ENCODE assay signal across 16 mouse cellular contexts in genomic region chr16:91367066-91367465, GRCm38 (mm10). TPM values are rescaled to one million over a fixed set of nuclear protein-coding genes. Genes with fewer than 3 reads are reported as not detected.
DNase-seq lines count a peak whose midpoint lies in the region; ATAC-seq and TF ChIP-seq lines count a peak whose summit lies in the region.
"Had no signal": no experiment of that assay in that cellular context is flagged by ENCODE, and none has a peak within 500 bp of the region (broad histone marks: within the 10 kb centered on the region; RNA-seq: fewer than 3 reads in every experiment).

No protein-coding gene starts in this region.

- DNase-seq in lung, postnatal 0 days (ENCODE audit: low spot score) = peak; percentile 46
- no peak for DNase-seq in lung, postnatal 25 days (ENCODE audit: low spot score)
- peak; percentile 72 for DNase-seq in MEL (ENCODE audit: low read depth, low spot score)
- DNase-seq in liver, embryonic 13.5 days = no peak
- peak; percentile 59 for DNase-seq in splenic B cell, adult 2 months (ENCODE audit: low read depth, low spot score)
- no peak for DNase-seq in right cerebral cortex, postnatal 10 days (ENCODE audit: low spot score in 2 of 2)
- DNase-seq in left cerebral cortex, postnatal 14 days (ENCODE audit: low spot score in 2 of 2) = no peak
- DNase-seq: cerebellum, postnatal 36 days; forebrain, postnatal 0 days had no signal

- H3K4me2 ChIP-seq in lung, postnatal 0 days (replicated peaks; ENCODE audit: low read depth, low read length) = no peak overlapping the region
- H3K4me2 ChIP-seq in liver, embryonic 13.5 days = no peak overlapping the region
- H3K4me2 ChIP-seq: hindbrain, embryonic 15.5 days; midbrain, embryonic 13.5 days; neural tube, embryonic 13.5 days had no signal

- TF ChIP-seq RAD21 in MEL (IDR thresholded peaks at IDR 0.05; ENCODE audit: low read depth, low read length) = no peak

- intact Hi-C loops in left cerebral cortex, postnatal 14 days (cut with DNase I) = no loop called here

- ATAC-seq in lung, postnatal 0 days = no peak
- ATAC-seq in liver, embryonic 13.5 days (ENCODE audit: low read depth) = peak; percentile 12; the same call in 1 of the 2 replicates
- ATAC-seq in frontal cortex, adult (ENCODE audit: low TSS enrichment) = no peak
- ATAC-seq: forebrain, postnatal 0 days; midbrain, embryonic 13.5 days had no signal

- peaks cover 13% of the 10 kb centered on the region; the same call in 1 of the 2 replicates for H3K4me1 ChIP-seq in lung, postnatal 0 days (ENCODE audit: insufficient read depth, low read depth, low read length)
- peaks cover 6 to 24% of the 10 kb centered on the region in 2 experiments; a peak in 3 of 4 replicates for H3K4me1 ChIP-seq in MEL (ENCODE audit: control insufficient read depth in 1 of 2, insufficient read depth in 2 of 2, low read length in 2 of 2)
- peaks cover 74% of the 10 kb centered on the region for H3K4me1 ChIP-seq in liver, embryonic 13.5 days (replicated peaks)

- no peaks in the 10 kb centered on the region for H3K9me3 ChIP-seq in lung, postnatal 0 days (ENCODE audit: low read length)
- no peaks in the 10 kb centered on the region for H3K9me3 ChIP-seq in MEL (replicated peaks; ENCODE audit: insufficient read depth, low read length)
- H3K9me3 ChIP-seq in liver, embryonic 13.5 days (replicated peaks) = no peaks in the 10 kb centered on the region; the same call in 1 of the 2 replicates
- H3K9me3 ChIP-seq: hindbrain, embryonic 15.5 days; midbrain, embryonic 13.5 days; neural tube, embryonic 13.5 days had no signal

- no peaks in the 10 kb centered on the region for H3K79me2 ChIP-seq in MEL (ENCODE audit: control insufficient read depth, insufficient read depth, low read length, poor library complexity)

- H3K27ac ChIP-seq in lung, postnatal 0 days (ENCODE audit: low read length) = no peak overlapping the region
- H3K27ac ChIP-seq in MEL (ENCODE audit: control insufficient read depth, low read depth, low read length) = peak overlapping the region; percentile 44
- H3K27ac ChIP-seq in liver, embryonic 13.5 days = peak overlapping the region; percentile 75
- H3K27ac ChIP-seq: hindbrain, embryonic 15.5 days; kidney, postnatal 0 days; midbrain, embryonic 13.5 days; neural tube, embryonic 13.5 days had no signal

- TF ChIP-seq POLR2A in MEL (IDR thresholded peaks at IDR 0.05; ENCODE audit: control insufficient read depth in 1 of 2, insufficient read depth in 1 of 2, low read depth in 1 of 2, low read length in 2 of 2, poor library complexity in 1 of 2) = no peak

- H3K9ac ChIP-seq in lung, postnatal 0 days (replicated peaks; ENCODE audit: low read depth) = no peak overlapping the region
- H3K9ac ChIP-seq in MEL (ENCODE audit: control insufficient read depth, low read depth, low read length, poor library complexity, severe bottlenecking) = peak overlapping the region; percentile 4; the same call in 1 of the 2 replicates
- no peak overlapping the region for H3K9ac ChIP-seq in liver, embryonic 13.5 days
- H3K9ac ChIP-seq: forebrain, postnatal 0 days; hindbrain, embryonic 15.5 days; midbrain, embryonic 13.5 days; neural tube, embryonic 13.5 days had no signal

- WGBS in lung, postnatal 0 days = 84% methylated on average over 2 of the region's 2 CpGs
- 31% methylated on average over 2 of the region's 2 CpGs for WGBS in liver, embryonic 13.5 days (ENCODE audit: insufficient replicate concordance)

- H3K36me3 ChIP-seq in lung, postnatal 0 days (ENCODE audit: insufficient read depth, low read length) = no peaks in the 10 kb centered on the region
- H3K36me3 ChIP-seq in MEL (ENCODE audit: control insufficient read depth in 1 of 2, insufficient read depth in 2 of 2, low read length in 2 of 2) = peaks cover 0 to 15% of the 10 kb centered on the region in 2 experiments; a peak in 2 of 4 replicates
- H3K36me3 ChIP-seq in liver, embryonic 13.5 days = no peaks in the 10 kb centered on the region
- H3K36me3 ChIP-seq in splenic B cell, adult 2 months (ENCODE audit: control insufficient read depth, insufficient read depth, low read length, poor library complexity, severe bottlenecking) = no peaks in the 10 kb centered on the region
- H3K36me3 ChIP-seq: hindbrain, embryonic 15.5 days; midbrain, embryonic 13.5 days; neural tube, embryonic 13.5 days had no signal

- no peaks in the 10 kb centered on the region for H3K27me3 ChIP-seq in lung, postnatal 0 days (replicated peaks; ENCODE audit: insufficient read depth, low read length)
- H3K27me3 ChIP-seq in MEL (ENCODE audit: control insufficient read depth in 1 of 2, insufficient read depth in 2 of 2, low read length in 2 of 2) = no peaks in the 10 kb centered on the region
- no peaks in the 10 kb centered on the region for H3K27me3 ChIP-seq in liver, embryonic 13.5 days
- H3K27me3 ChIP-seq in splenic B cell, adult 2 months (ENCODE audit: control insufficient read depth, insufficient read depth, low read length, poor library complexity, severe bottlenecking) = no peaks in the 10 kb centered on the region
- H3K27me3 ChIP-seq: hindbrain, embryonic 15.5 days; midbrain, embryonic 13.5 days; neural tube, embryonic 13.5 days had no signal

- no peak for TF ChIP-seq EP300 in lung, postnatal 0 days (IDR thresholded peaks at IDR 0.05)
- TF ChIP-seq EP300 in MEL (IDR thresholded peaks at IDR 0.05; ENCODE audit: low read depth in 1 of 2, low read length in 2 of 2) = peak in 1 of 2 experiments; percentile 43; a peak in 3 of 4 replicates

- TF ChIP-seq CTCF in lung, postnatal 0 days (IDR thresholded peaks at IDR 0.05) = no peak
- no peak for TF ChIP-seq CTCF in MEL (IDR thresholded peaks at IDR 0.05 in 2 of 3, conservative IDR thresholded peaks at IDR 0.05 in 1 of 3; ENCODE audit: control insufficient read depth in 1 of 3, insufficient read depth in 1 of 3, low read depth in 2 of 3, low read length in 3 of 3, poor library complexity in 1 of 3, severe bottlenecking in 1 of 3)

- H3K4me3 ChIP-seq in lung, postnatal 0 days (ENCODE audit: low read depth, low read length) = no peak overlapping the region
- no peak overlapping the region for H3K4me3 ChIP-seq in MEL (ENCODE audit: control insufficient read depth in 1 of 2, insufficient read depth in 1 of 2, low read depth in 2 of 2, low read length in 2 of 2)
- no peak overlapping the region for H3K4me3 ChIP-seq in liver, embryonic 13.5 days (replicated peaks)
- H3K4me3 ChIP-seq: hindbrain, embryonic 15.5 days; midbrain, embryonic 13.5 days; neural tube, embryonic 13.5 days had no signal

TF ChIP-seq in MEL, 35 proteins besides CTCF, POLR2A, EP300 and RAD21 (continues in another document):
- TF ChIP-seq GATA1 (IDR thresholded peaks at IDR 0.05; ENCODE audit: low read depth, low read length) = no peak
- no peak for TF ChIP-seq MYC (IDR thresholded peaks at IDR 0.05; ENCODE audit: low read depth, low read length)
- peak; percentile 34; the same call in 1 of the 2 replicates for TF ChIP-seq TCF12 (IDR thresholded peaks at IDR 0.05; ENCODE audit: low read depth, low read length)
- TF ChIP-seq TBP (IDR thresholded peaks at IDR 0.05; ENCODE audit: low read depth, low read length) = 0 out of 2 replicates have a peak, but pooled peaks have one; percentile 41
- TF ChIP-seq USF2 (IDR thresholded peaks at IDR 0.05; ENCODE audit: borderline replicate concordance in 1 of 2, insufficient read depth in 1 of 2, low read depth in 1 of 2, low read length in 2 of 2) = no peak
- no peak for TF ChIP-seq SMC3 (IDR thresholded peaks at IDR 0.05; ENCODE audit: low read depth, low read length)
- no peak for TF ChIP-seq JUND (IDR thresholded peaks at IDR 0.05; ENCODE audit: low read depth, low read length)
- no peak for TF ChIP-seq NRF1 (IDR thresholded peaks at IDR 0.05; ENCODE audit: insufficient read depth, low read depth, low read length, poor library complexity, severe bottlenecking)
- TF ChIP-seq KAT2A (conservative IDR thresholded peaks at IDR 0.05; ENCODE audit: low read depth, low read length) = no peak
- no peak for TF ChIP-seq UBTF (IDR thresholded peaks at IDR 0.05; ENCODE audit: borderline replicate concordance, insufficient read depth, low read depth, low read length)
- TF ChIP-seq GABPA (IDR thresholded peaks at IDR 0.05; ENCODE audit: low read depth, low read length) = no peak
- TF ChIP-seq BHLHE40 (IDR thresholded peaks at IDR 0.05; ENCODE audit: borderline replicate concordance, low read depth, low read length) = no peak
- peak; percentile 22; the same call in 1 of the 2 replicates for TF ChIP-seq RCOR1 (IDR thresholded peaks at IDR 0.05; ENCODE audit: low read depth, low read length)
- TF ChIP-seq ZNF384 (IDR thresholded peaks at IDR 0.05; ENCODE audit: low read depth, low read length) = no peak
- TF ChIP-seq NELFE (IDR thresholded peaks at IDR 0.05; ENCODE audit: low read depth, low read length) = no peak
- no peak for TF ChIP-seq ZKSCAN1 (IDR thresholded peaks at IDR 0.05; ENCODE audit: low read depth, low read length)
- TF ChIP-seq ELF1 (IDR thresholded peaks at IDR 0.05; ENCODE audit: low read depth, low read length) = no peak
- TF ChIP-seq ZC3H11A (IDR thresholded peaks at IDR 0.05; ENCODE audit: low read depth, low read length) = no peak
- no peak for TF ChIP-seq MAX (IDR thresholded peaks at IDR 0.05; ENCODE audit: low read length)

RNA-seq across cellular contexts. Expression of gene Ifnar2, which starts 5.5 kb away (rescaled TPM):
- polyA plus RNA-seq in lung, postnatal 0 days (2015; fragmentation: Nextera tagmentation; extraction: Ambion mirVana) = 94.1 and 104 TPM in 2 replicates
- total RNA-seq in MEL (2012; rRNA removed) = 21.8 and 24.1 TPM in 2 replicates
- polyA plus RNA-seq in MEL (2012; ENCODE audit: insufficient read depth in 1 of 2, insufficient read length in 2 of 2, low read depth in 1 of 2, low replicate concordance in 2 of 2, missing spikeins in 1 of 2) = 10 to 100 TPM in 1 of 2 experiments, not detected in 1; 38.3 TPM
- 67.4 and 74.0 TPM in 2 replicates for polyA plus RNA-seq in liver, embryonic 13.5 days (2015; fragmentation: Nextera tagmentation; extraction: Ambion mirVana)
- 10 to 100 TPM; 18.5 to 19.5 TPM for total RNA-seq in left cerebral cortex, postnatal 14 days (2021)

RNA-seq across cellular contexts. Expression of gene Gm21970, which starts 24.5 kb away (rescaled TPM):
- polyA plus RNA-seq in lung, postnatal 0 days (2015; fragmentation: Nextera tagmentation; extraction: Ambion mirVana) = 0.45 TPM in 1 of 2 replicates, not detected in the other
- not detected in 2 replicates for total RNA-seq in MEL (2012; rRNA removed)
- polyA plus RNA-seq in MEL (2012; ENCODE audit: insufficient read depth in 1 of 2, insufficient read length in 2 of 2, low read depth in 1 of 2, low replicate concordance in 2 of 2, missing spikeins in 1 of 2) = not detected
- not detected in 2 replicates for polyA plus RNA-seq in liver, embryonic 13.5 days (2015; fragmentation: Nextera tagmentation; extraction: Ambion mirVana)
- not detected for total RNA-seq in left cerebral cortex, postnatal 14 days (2021)
- total RNA-seq: forebrain, postnatal 0 days; heart, adult 8-10 months had no signal
- polyA plus RNA-seq: forebrain, postnatal 0 days; hindbrain, embryonic 15.5 days; kidney, postnatal 0 days; limb, embryonic 14.5 days; midbrain, embryonic 13.5 days; neural tube, embryonic 13.5 days had no signal

RNA-seq across cellular contexts. Expression of gene Il10rb, which starts 38.9 kb away (rescaled TPM):
- polyA plus RNA-seq in lung, postnatal 0 days (2015; fragmentation: Nextera tagmentation; extraction: Ambion mirVana) = 90.5 and 106 TPM in 2 replicates
- total RNA-seq in MEL (2012; rRNA removed) = 4.7 and 5.9 TPM in 2 replicates
- 10 to 100 TPM in 1 of 2 experiments, not detected in 1; 14.6 TPM for polyA plus RNA-seq in MEL (2012; ENCODE audit: insufficient read depth in 1 of 2, insufficient read length in 2 of 2, low read depth in 1 of 2, low replicate concordance in 2 of 2, missing spikeins in 1 of 2)
- 25.0 and 28.1 TPM in 2 replicates for polyA plus RNA-seq in liver, embryonic 13.5 days (2015; fragmentation: Nextera tagmentation; extraction: Ambion mirVana)
- total RNA-seq in left cerebral cortex, postnatal 14 days (2021) = 1 to 10 TPM; 8.7 to 9.8 TPM

Comparison
In these comparisons a context has a peak if more than half of its experiments do, and no peak if none do; other contexts are left out.
1. DNase-seq: peak in lung, postnatal 0 days (single experiment), MEL (single experiment) and splenic B cell, adult 2 months (single experiment); none in lung, postnatal 25 days (single experiment), liver, embryonic 13.5 days (single experiment), right cerebral cortex, postnatal 10 days (0 of 2) and left cerebral cortex, postnatal 14 days (0 of 2).